Mouse (Mus musculus) lung, postnatal 0 days (tissue): ENCODE measurements around the gene Epn1. TPM values are rescaled to one million over a fixed set of nuclear protein-coding genes. Genes with fewer than 3 reads are reported as not detected.

Source experiments
- ATAC-seq: fragments of 200-750 bp; cut with Nextera tagmentation; 2 replicates; pipeline ENCODE4 v1.8.0; 2017; ENCODE audit warnings: moderate library complexity
- DNase-seq: peaks from one replicate; pipeline ENCODE4 v3.0.0-alpha.2; 2016; ENCODE audit warnings: low spot score
- H3K27ac ChIP-seq: fragments of 300-500 bp; sonication (generic); 2 replicates; pipeline ENCODE4 v1.5.1; 2014; ENCODE audit warnings: antibody characterized with exemption, mild to moderate bottlenecking, low read length, mixed read lengths
- H3K27me3 ChIP-seq: fragments of 300-500 bp; sonication (generic); replicated peaks from 2 replicates; pipeline ENCODE4 v1.6.1; 2014; ENCODE audit warnings: low read length, mixed read lengths; ENCODE audit not compliant: insufficient read depth
- H3K36me3 ChIP-seq: fragments of 300-500 bp; sonication (generic); 2 replicates; pipeline ENCODE4 v1.6.1; 2014; ENCODE audit warnings: low read length, mixed read lengths; ENCODE audit not compliant: insufficient read depth
- H3K4me1 ChIP-seq: fragments of 300-500 bp; sonication (generic); 2 replicates; pipeline ENCODE4 v1.6.1; 2014; ENCODE audit warnings: antibody characterized with exemption, low read depth, low read length, mixed read lengths; ENCODE audit not compliant: insufficient read depth
- H3K4me2 ChIP-seq: fragments of 300-500 bp; sonication (generic); replicated peaks from 2 replicates; pipeline ENCODE4 v1.6.1; 2014; ENCODE audit warnings: low read depth, mild to moderate bottlenecking, low read length, moderate library complexity, mixed read lengths
- H3K4me3 ChIP-seq: fragments of 300-500 bp; sonication (generic); 2 replicates; pipeline ENCODE4 v1.5.1; 2014; ENCODE audit warnings: low read depth, low read length
- H3K9ac ChIP-seq: fragments of 300-500 bp; sonication (generic); replicated peaks from 2 replicates; pipeline ENCODE4 v1.6.1; 2014; ENCODE audit warnings: low read depth, mild to moderate bottlenecking
- H3K9me3 ChIP-seq: fragments of 300-500 bp; sonication (generic); 2 replicates; pipeline ENCODE4 v1.6.1; 2016; ENCODE audit warnings: low read length, mixed read lengths
- CTCF ChIP-seq: IDR thresholded peaks from 2 replicates; pipeline ENCODE4 v1.5.1; 2016; ENCODE audit warnings: antibody characterized with exemption, mild to moderate bottlenecking
- EP300 ChIP-seq: IDR thresholded peaks from 2 replicates; pipeline ENCODE4 v1.6.1; 2016; ENCODE audit warnings: antibody characterized with exemption, mild to moderate bottlenecking, control low read depth
- WGBS: fragments of 180-500 bp; shearing (Covaris S2); extraction: QIAGEN DNeasy Blood & Tissue Kit; methylation state at CpG from one replicate; pipeline ENCODE4 v1.1.7; 2014; 5-methylcytosine and 5-hydroxymethylcytosine counted together
- polyA plus RNA-seq: library from polyadenylated mRNA; unstranded; fragments of >200 nt; fragmentation: Nextera tagmentation; extraction: Ambion mirVana; gene quantifications from 2 replicates; pipeline ENCODE4 v1.2.1, GENCODE M21; 2015

Epn1 gene
- polyA plus RNA-seq, 1 experiment from 2014 or later, result 41.6 TPM

DNA sequence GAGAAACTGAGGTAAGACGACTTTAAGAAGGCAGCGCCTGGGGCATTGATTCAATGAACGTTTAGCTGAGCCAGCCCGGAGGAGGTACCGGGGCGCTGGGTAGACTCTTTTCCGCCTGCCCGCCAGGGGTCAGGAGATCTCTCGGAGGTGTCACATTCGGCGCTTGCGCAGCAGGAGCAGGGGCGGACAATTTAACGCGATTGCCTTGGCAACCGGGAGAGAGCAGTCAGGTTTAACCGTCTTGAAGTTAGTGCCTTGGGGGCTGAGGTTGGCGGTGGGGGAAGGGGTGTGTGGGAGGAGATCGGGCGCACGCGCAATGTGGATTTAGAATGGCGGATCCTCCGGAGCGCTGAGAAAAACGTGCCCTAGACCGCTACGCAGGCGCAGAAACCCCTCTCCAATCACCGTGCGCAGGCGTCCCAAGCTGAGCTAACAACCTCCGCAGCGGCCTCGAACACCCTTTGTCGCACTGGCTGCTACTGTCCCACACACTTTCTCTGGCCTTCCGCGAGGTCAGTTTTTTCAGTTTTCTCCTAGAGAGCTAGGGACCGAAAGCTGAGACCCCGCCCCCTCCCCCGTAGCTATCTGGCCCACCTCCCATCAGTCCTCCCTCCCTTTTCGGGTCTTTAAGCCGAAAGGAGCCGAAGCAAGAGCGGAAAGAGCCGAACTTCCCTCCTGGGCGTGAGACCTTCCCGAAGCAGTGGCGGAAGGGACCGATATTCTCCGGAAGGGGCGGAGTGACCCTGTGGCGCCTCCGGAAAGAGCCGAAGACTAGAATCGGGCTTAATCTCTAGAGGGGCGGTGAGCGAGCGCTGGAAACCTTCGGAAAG, 18.9 kb upstream of the Epn1 start:
- DNase-seq (peak; percentile 99), ATAC-seq (peak; percentile 93)
- no peaks in the 10 kb centered on the region for H3K36me3 ChIP-seq
- H3K9me3 ChIP-seq, result no peaks in the 10 kb centered on the region
- peaks cover 11% of the 10 kb centered on the region; the same call in 1 of the 2 replicates for H3K4me1 ChIP-seq
- H3K27ac ChIP-seq, result peak overlapping the region; percentile 100
- peak overlapping the region; percentile 96 for H3K9ac ChIP-seq
- TF ChIP-seq EP300 (0 out of 2 replicates have a peak, but pooled peaks have one; percentile 37), CTCF (peak; percentile 76)
- under 1% methylated on average over 60 of the region's 60 CpGs for WGBS
- H3K27me3 ChIP-seq, result peaks cover 22% of the 10 kb centered on the region
- peak overlapping the region; percentile 76 for H3K4me3 ChIP-seq
- H3K4me2 ChIP-seq, result peak overlapping the region; percentile 91

DNA sequence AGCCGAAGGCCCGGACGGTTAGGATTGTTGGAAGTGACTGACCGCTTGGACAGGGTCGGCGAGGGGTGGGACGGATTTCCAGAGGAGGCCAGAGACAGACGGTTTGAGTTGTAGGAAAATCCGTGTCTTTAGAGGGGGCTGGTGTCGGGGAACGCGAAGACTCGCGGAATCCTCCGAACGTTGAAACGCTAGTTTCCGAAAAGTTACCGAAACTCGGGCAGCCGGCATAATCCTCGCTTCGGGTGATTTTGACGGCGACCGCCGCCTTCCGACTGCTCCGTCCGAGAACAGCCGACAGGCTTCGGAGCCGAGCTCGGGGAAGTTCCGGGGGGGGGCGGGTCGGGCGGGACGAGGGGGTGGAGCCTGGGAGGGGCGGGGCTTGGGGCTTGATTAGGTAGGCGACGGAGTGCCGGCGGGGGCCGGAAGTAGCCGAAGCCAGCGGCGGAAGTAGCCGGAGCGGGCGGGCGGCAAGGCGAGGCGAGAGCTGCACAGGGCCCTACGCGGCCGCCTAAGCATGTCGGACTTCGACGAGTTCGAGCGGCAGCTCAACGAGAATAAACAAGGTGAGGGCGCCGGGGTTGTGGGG, 18.2 kb upstream of the Epn1 start, which contains the start of gene U2af2:
Gene U2af2, plus strand, starts transcription at position 370 of the 586 bp plus-strand sequence.
- Histone ChIP-seq H3K9ac (peak within 1 kb of the TSS; percentile 96), H3K4me3 (peak within 1 kb of the TSS; percentile 76), H3K27me3 (peaks cover 15% of the 10 kb centered on the region), H3K27ac (peak within 1 kb of the TSS; percentile 100), H3K4me2 (peak within 1 kb of the TSS; percentile 91), H3K36me3 (no peaks in the 10 kb centered on the region), H3K9me3 (no peaks in the 10 kb centered on the region), H3K4me1 (peaks cover 11% of the 10 kb centered on the region; the same call in 1 of the 2 replicates)
- peak; percentile 84 for ATAC-seq
- TF ChIP-seq EP300, result no peak
- no peak; the same call in 1 of the 2 replicates for TF ChIP-seq CTCF
- peak; percentile 97 for DNase-seq
- under 1% methylated on average over 36 of the region's 65 CpGs for WGBS

GRCm38 (mm10) chr7:5062360-5063001, 17.6 kb upstream of the Epn1 start:
- peak overlapping the region; percentile 100 for H3K27ac ChIP-seq
- H3K4me3 ChIP-seq, result peak overlapping the region; percentile 76
- TF ChIP-seq EP300 (0 out of 2 replicates have a peak, but pooled peaks have one; percentile 11), CTCF (no peak)
- H3K27me3 ChIP-seq, result peaks cover 9% of the 10 kb centered on the region
- H3K4me1 ChIP-seq, result peaks cover 11% of the 10 kb centered on the region; the same call in 1 of the 2 replicates
- H3K36me3 ChIP-seq, result no peaks in the 10 kb centered on the region
- peak overlapping the region; percentile 91 for H3K4me2 ChIP-seq
- ATAC-seq (peak; percentile 54), DNase-seq (peak; percentile 93)
- H3K9me3 ChIP-seq, result no peaks in the 10 kb centered on the region
- WGBS, result 4% methylated on average over 40 of the region's 51 CpGs
- H3K9ac ChIP-seq, result peak overlapping the region; percentile 96

GRCm38 (mm10) chr7:5064886-5065285, 15.1 kb upstream of the Epn1 start:
- no peak for TF ChIP-seq EP300
- TF ChIP-seq CTCF, result no peak
- no peak for ATAC-seq
- WGBS, result 93% methylated on average over 6 of the region's 6 CpGs
- H3K9ac ChIP-seq, result no peak overlapping the region
- no peak overlapping the region for H3K4me3 ChIP-seq
- no peak overlapping the region for H3K4me2 ChIP-seq
- DNase-seq, result no peak
- H3K27me3 ChIP-seq, result no peaks in the 10 kb centered on the region
- H3K27ac ChIP-seq, result no peak overlapping the region
- H3K9me3 ChIP-seq, result no peaks in the 10 kb centered on the region
- peaks cover 11% of the 10 kb centered on the region; the same call in 1 of the 2 replicates for H3K4me1 ChIP-seq
- H3K36me3 ChIP-seq, result peaks cover 5% of the 10 kb centered on the region; the same call in 1 of the 2 replicates

GRCm38 (mm10) chr7:5073586-5073985, 6.4 kb upstream of the Epn1 start:
- DNase-seq, result no peak
- Histone ChIP-seq H3K4me3 (no peak overlapping the region), H3K9ac (no peak overlapping the region), H3K4me2 (no peak overlapping the region), H3K4me1 (no peaks in the 10 kb centered on the region), H3K36me3 (peaks cover 45% of the 10 kb centered on the region), H3K27ac (no peak overlapping the region), H3K9me3 (no peaks in the 10 kb centered on the region), H3K27me3 (no peaks in the 10 kb centered on the region)
- no peak for ATAC-seq
- TF ChIP-seq EP300 (no peak), CTCF (no peak)
- WGBS, result 69% methylated on average over 1 of the region's 1 CpGs

DNA sequence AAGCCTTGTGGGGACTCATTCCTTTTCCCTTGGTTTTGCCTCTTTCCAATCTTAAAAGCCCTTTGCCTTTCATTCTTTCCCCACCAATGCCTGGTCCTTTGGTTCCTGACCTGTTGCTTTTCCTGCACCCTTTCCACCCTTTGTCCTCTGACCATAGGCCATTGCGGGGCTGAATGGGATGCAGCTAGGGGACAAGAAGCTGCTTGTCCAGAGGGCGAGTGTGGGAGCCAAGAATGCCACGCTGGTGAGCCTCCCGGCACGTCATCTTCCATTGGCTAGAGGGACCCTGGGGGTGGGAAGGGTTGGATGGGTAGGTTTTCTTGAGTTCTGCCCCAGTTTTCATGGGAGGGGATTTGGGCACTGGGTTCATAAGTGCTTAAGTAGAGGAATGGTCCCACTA, 5.1 kb upstream of the Epn1 start:
- H3K9me3 ChIP-seq, result no peaks in the 10 kb centered on the region
- ATAC-seq (no peak), DNase-seq (no peak)
- H3K27ac ChIP-seq, result no peak overlapping the region
- H3K27me3 ChIP-seq, result no peaks in the 10 kb centered on the region
- no peak for TF ChIP-seq EP300
- no peak for TF ChIP-seq CTCF
- no peaks in the 10 kb centered on the region for H3K4me1 ChIP-seq
- H3K36me3 ChIP-seq, result peaks cover 45% of the 10 kb centered on the region
- 91% methylated on average over 5 of the region's 5 CpGs for WGBS
- H3K4me2 ChIP-seq, result no peak overlapping the region
- H3K9ac ChIP-seq, result no peak overlapping the region
- no peak overlapping the region for H3K4me3 ChIP-seq
